Mouse (Mus musculus): ENCODE results near the gene Lama4. TPM values are rescaled to one million over a fixed set of nuclear protein-coding genes. Genes with fewer than 3 reads are reported as not detected.

Lama4 gene
- polyA plus RNA-seq, 1 experiment from 2014 or later: 52.9 TPM

- no peak for ATAC-seq (ENCODE audit: insufficient number of reproducible peaks, insufficient read depth, low FRiP score, low TSS enrichment)
- H3K4me3 ChIP-seq: no peak overlapping the region
- no peak overlapping the region for H3K9ac ChIP-seq
- no peak overlapping the region for H3K4me2 ChIP-seq (replicated peaks)
- H3K27ac ChIP-seq: peak overlapping the region; percentile 76
- H3K9me3 ChIP-seq: no peaks in the 10 kb centered on the region
- peaks cover 17% of the 10 kb centered on the region; the same call in 1 of the 2 replicates for H3K4me1 ChIP-seq
- 36% methylated on average over 7 of the region's 7 CpGs for WGBS
- H3K27me3 ChIP-seq: no peaks in the 10 kb centered on the region
- H3K36me3 ChIP-seq: no peaks in the 10 kb centered on the region
These were observed 7.1 kb downstream of the Lama4 start for GRCm38 (mm10) chr10:38972221-38972946.

DNA sequence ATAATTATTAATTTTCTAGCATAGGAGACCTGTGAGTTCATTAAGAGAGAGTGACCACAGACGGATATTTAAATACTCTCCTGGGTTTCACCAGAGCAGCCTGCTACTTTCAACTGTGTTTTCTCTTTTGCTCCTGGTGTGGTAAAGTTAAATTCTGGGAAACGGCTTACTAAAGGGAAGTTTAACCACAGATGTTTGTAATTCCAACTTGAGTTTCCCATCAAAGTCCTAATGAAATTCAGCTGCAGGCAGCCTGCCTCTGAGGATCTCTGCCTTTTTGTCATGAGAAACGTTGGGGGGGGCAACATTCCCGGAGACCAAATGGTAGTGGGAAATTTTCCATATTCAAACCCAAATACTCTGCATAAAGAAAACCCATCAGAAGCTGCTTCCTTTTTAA, 7.7 kb downstream of the Lama4 start:
- 13% methylated on average over 4 of the region's 4 CpGs for WGBS
- Histone ChIP-seq H3K4me2 (replicated peaks) (no peak overlapping the region), H3K36me3 (no peaks in the 10 kb centered on the region), H3K27ac (peak overlapping the region; percentile 76), H3K9ac (no peak overlapping the region), H3K4me1 (peaks cover 15% of the 10 kb centered on the region; the same call in 1 of the 2 replicates), H3K4me3 (no peak overlapping the region), H3K27me3 (no peaks in the 10 kb centered on the region), H3K9me3 (no peaks in the 10 kb centered on the region)
- no peak for ATAC-seq (ENCODE audit: insufficient number of reproducible peaks, insufficient read depth, low FRiP score, low TSS enrichment)

DNA sequence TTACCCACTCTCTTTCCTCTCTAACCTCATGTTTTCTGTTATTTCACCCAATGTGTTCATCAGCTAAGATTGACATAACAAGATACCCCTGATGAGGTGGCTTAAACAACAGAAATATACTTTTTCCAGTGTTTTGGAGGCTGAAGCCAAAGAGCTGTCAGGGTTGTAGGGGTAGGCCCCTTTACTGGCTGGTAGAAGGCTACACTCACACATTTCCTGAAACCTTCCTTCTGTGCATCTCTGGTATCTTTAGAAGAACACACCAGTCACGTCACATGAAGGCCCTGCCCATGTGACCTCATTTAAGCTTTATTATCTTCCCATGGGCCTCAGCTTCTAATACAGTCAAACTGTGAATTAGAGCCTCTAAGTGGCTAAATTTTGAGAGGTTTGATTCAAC, 12.9 kb downstream of the Lama4 start:
- no peak for ATAC-seq (ENCODE audit: insufficient number of reproducible peaks, insufficient read depth, low FRiP score, low TSS enrichment)
- Histone ChIP-seq H3K9ac (no peak overlapping the region), H3K36me3 (no peaks in the 10 kb centered on the region), H3K27me3 (no peaks in the 10 kb centered on the region), H3K27ac (no peak overlapping the region), H3K9me3 (no peaks in the 10 kb centered on the region), H3K4me3 (no peak overlapping the region), H3K4me2 (replicated peaks) (no peak overlapping the region), H3K4me1 (peaks cover 15% of the 10 kb centered on the region; the same call in 1 of the 2 replicates)
- 80% methylated on average over 1 of the region's 1 CpGs for WGBS

- Histone ChIP-seq H3K27ac (no peak overlapping the region), H3K4me2 (replicated peaks) (no peak overlapping the region), H3K9ac (no peak overlapping the region), H3K27me3 (no peaks in the 10 kb centered on the region), H3K9me3 (no peaks in the 10 kb centered on the region), H3K4me3 (no peak overlapping the region), H3K36me3 (no peaks in the 10 kb centered on the region), H3K4me1 (peaks cover 13% of the 10 kb centered on the region; the same call in 1 of the 2 replicates)
- no peak for ATAC-seq (ENCODE audit: insufficient number of reproducible peaks, insufficient read depth, low FRiP score, low TSS enrichment)
- WGBS: 68% methylated on average over 5 of the region's 5 CpGs
These were observed 14.4 kb downstream of the Lama4 start for GRCm38 (mm10) chr10:38979699-38980098.

GRCm38 (mm10) chr10:38980980-38981379, 15.7 kb downstream of the Lama4 start:
- Histone ChIP-seq H3K9me3 (no peaks in the 10 kb centered on the region), H3K4me3 (no peak overlapping the region), H3K4me1 (peaks cover 13% of the 10 kb centered on the region; the same call in 1 of the 2 replicates), H3K27me3 (no peaks in the 10 kb centered on the region), H3K36me3 (no peaks in the 10 kb centered on the region), H3K27ac (no peak overlapping the region), H3K9ac (no peak overlapping the region), H3K4me2 (replicated peaks) (no peak overlapping the region)
- WGBS: 72% methylated on average over 3 of the region's 3 CpGs
- ATAC-seq (ENCODE audit: insufficient number of reproducible peaks, insufficient read depth, low FRiP score, low TSS enrichment): no peak

DNA sequence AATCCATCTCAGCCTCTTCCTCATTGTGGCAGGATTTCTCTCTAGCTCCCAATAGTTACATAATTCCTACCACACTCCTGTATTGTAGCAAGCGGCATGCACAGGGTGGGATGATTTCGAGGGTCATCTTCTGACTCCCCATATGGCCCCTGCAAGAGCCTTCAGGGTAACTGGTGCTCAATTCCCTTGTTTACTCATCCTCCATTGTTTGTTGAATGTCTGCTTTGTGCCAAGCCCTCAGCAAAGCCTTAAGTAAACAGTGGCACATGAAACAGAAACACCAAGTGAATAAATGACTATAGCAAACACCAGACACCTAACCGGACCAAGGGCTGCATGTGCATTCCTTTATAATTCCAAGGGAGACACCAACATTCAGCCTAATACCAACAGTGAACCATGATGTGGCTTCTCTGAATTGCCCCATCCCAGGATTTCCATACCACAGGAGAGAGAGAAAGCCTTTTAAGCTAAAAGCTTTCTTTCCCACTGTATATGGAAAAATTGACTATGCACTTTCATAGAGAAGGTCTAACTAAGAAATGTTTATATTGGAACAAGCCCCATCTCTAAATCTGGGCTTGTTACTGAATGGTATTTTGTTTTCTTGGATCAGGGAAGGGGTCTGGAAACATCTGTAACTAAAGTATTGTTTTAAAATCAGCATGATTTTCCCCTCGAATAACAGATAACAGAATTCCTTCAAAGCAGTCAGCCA, 19.2 kb downstream of the Lama4 start:
- Histone ChIP-seq H3K4me3 (no peak overlapping the region), H3K27ac (peak overlapping the region; percentile 67)

GRCm38 (mm10) chr10:38986053-38986452, 20.7 kb downstream of the Lama4 start:
- no peaks in the 10 kb centered on the region for H3K36me3 ChIP-seq
- H3K27ac ChIP-seq: no peak overlapping the region
- no peak overlapping the region for H3K4me3 ChIP-seq
- no peaks in the 10 kb centered on the region for H3K27me3 ChIP-seq
- peaks cover 5% of the 10 kb centered on the region for H3K4me1 ChIP-seq
- WGBS: 47% methylated on average over 3 of the region's 3 CpGs
- ATAC-seq (ENCODE audit: insufficient number of reproducible peaks, insufficient read depth, low FRiP score, low TSS enrichment): no peak
- H3K9ac ChIP-seq: no peak overlapping the region
- H3K4me2 ChIP-seq (replicated peaks): no peak overlapping the region
- no peaks in the 10 kb centered on the region for H3K9me3 ChIP-seq

More for the DNA sequence above, 19.2 kb downstream of the Lama4 start:
- ATAC-seq (ENCODE audit: insufficient number of reproducible peaks, insufficient read depth, low FRiP score, low TSS enrichment): no peak
- H3K27me3 ChIP-seq: no peaks in the 10 kb centered on the region
- H3K9me3 ChIP-seq: no peaks in the 10 kb centered on the region
- H3K36me3 ChIP-seq: no peaks in the 10 kb centered on the region
- WGBS: 52% methylated on average over 4 of the region's 4 CpGs
- no peak overlapping the region for H3K4me2 ChIP-seq (replicated peaks)
- no peak overlapping the region for H3K9ac ChIP-seq
- H3K4me1 ChIP-seq: peaks cover 9% of the 10 kb centered on the region

DNA sequence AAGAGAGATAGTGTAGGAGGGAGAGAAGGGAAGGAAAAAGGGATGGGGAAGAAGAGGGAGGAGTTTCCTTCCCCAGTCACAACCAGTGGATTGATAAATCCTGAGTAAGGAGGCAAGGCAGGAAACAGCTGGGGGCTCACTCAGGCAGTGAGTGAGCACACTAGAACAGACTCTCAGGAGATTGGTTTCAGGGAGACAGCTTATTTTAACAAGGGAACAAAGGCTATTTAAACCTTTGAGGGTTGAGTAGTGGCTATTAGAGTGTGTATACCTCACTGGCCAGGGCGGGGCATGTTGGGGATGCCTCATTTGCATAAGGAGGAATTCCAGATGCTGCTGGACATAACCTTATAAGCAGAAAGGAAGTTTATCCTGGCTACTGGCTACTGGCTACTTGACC, 27.5 kb downstream of the Lama4 start:
- Histone ChIP-seq H3K4me2 (replicated peaks) (no peak overlapping the region), H3K27me3 (no peaks in the 10 kb centered on the region), H3K9me3 (no peaks in the 10 kb centered on the region), H3K9ac (no peak overlapping the region), H3K27ac (no peak overlapping the region), H3K4me1 (0 out of 2 replicates have a peak, but pooled peaks cover 4% of the 10 kb centered on the region), H3K4me3 (no peak overlapping the region), H3K36me3 (no peaks in the 10 kb centered on the region)
- no peak for ATAC-seq (ENCODE audit: insufficient number of reproducible peaks, insufficient read depth, low FRiP score, low TSS enrichment)
- WGBS: 91% methylated on average over 1 of the region's 1 CpGs

- no peaks in the 10 kb centered on the region for H3K9me3 ChIP-seq
- H3K27me3 ChIP-seq: no peaks in the 10 kb centered on the region
- no peak overlapping the region for H3K4me3 ChIP-seq
- 88% methylated on average over 2 of the region's 2 CpGs for WGBS
- H3K4me1 ChIP-seq: 0 out of 2 replicates have a peak, but pooled peaks cover 4% of the 10 kb centered on the region
- no peak overlapping the region for H3K9ac ChIP-seq
- H3K4me2 ChIP-seq (replicated peaks): no peak overlapping the region
- H3K27ac ChIP-seq: no peak overlapping the region
- H3K36me3 ChIP-seq: no peaks in the 10 kb centered on the region
- ATAC-seq (ENCODE audit: insufficient number of reproducible peaks, insufficient read depth, low FRiP score, low TSS enrichment): no peak
These were observed 28.5 kb downstream of the Lama4 start for GRCm38 (mm10) chr10:38993632-38994424.

DNA sequence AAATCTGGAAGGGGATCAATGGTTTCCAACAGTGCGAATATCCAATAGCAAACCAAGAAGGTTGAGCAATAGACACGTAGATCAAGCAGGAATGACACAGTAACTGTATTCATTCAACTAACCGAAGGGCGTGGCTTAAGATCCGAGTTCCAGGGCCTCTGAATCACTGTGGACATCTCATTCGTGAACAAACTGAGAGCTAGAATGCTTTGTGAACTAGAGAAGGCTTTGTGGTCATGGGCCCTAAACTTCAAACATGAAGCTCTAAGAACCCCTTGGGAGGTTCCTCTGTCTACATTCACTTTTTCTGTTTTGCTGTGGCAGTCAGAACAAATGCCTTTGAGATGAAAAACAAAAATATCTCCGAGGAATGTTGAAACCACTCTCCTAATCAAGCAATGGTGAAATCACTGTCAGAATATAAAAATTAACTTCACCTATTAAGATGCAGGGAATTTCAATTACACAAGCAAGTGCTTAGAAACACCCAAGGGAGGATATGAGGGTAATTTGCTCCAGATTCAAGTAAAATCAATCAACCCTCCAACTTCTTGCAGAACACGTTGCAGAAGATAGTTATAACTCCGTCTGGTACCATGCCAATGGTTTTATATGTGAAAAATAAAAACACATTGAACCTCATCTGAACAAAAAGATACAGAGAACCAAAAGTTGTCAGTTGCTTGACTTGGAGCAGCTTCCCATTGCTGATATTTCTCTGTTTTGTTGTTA, 29.6 kb downstream of the Lama4 start:
- H3K9ac ChIP-seq: no peak overlapping the region
- H3K4me3 ChIP-seq: no peak overlapping the region
- H3K4me2 ChIP-seq (replicated peaks): no peak overlapping the region
- 0 out of 2 replicates have a peak, but pooled peaks cover 4% of the 10 kb centered on the region for H3K4me1 ChIP-seq
- 68% methylated on average over 9 of the region's 9 CpGs for WGBS
- ATAC-seq (ENCODE audit: insufficient number of reproducible peaks, insufficient read depth, low FRiP score, low TSS enrichment): no peak
- H3K36me3 ChIP-seq: no peaks in the 10 kb centered on the region
- H3K27me3 ChIP-seq: no peaks in the 10 kb centered on the region
- no peaks in the 10 kb centered on the region for H3K9me3 ChIP-seq
- no peak overlapping the region for H3K27ac ChIP-seq

DNA sequence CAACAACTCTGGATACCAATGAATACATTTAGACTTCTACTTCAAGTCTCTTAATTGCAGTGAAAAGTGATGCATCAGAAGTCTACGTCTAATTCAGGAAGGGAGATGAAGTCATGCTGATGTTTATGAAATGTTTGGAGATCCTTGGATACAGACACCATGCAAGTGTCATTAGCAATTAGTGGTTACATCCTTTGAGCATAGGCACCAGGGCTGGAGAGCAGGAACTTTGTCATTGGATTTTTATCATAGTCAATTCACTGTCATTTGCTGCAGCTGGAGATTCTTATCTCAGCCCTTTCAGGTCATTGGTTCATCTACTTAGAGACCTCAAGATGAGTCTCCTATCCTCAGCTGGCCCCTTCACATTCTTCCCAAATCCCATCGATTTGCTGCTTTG, 30.6 kb downstream of the Lama4 start:
- no peak for ATAC-seq (ENCODE audit: insufficient number of reproducible peaks, insufficient read depth, low FRiP score, low TSS enrichment)
- Histone ChIP-seq H3K27me3 (no peaks in the 10 kb centered on the region), H3K36me3 (no peaks in the 10 kb centered on the region), H3K4me2 (replicated peaks) (no peak overlapping the region), H3K4me3 (no peak overlapping the region), H3K9ac (no peak overlapping the region), H3K9me3 (no peaks in the 10 kb centered on the region), H3K4me1 (0 out of 2 replicates have a peak, but pooled peaks cover 4% of the 10 kb centered on the region), H3K27ac (no peak overlapping the region)
- 67% methylated on average over 2 of the region's 2 CpGs for WGBS
